19 mouse cellular contexts compared by ENCODE assay signal in the genomic region with DNA sequence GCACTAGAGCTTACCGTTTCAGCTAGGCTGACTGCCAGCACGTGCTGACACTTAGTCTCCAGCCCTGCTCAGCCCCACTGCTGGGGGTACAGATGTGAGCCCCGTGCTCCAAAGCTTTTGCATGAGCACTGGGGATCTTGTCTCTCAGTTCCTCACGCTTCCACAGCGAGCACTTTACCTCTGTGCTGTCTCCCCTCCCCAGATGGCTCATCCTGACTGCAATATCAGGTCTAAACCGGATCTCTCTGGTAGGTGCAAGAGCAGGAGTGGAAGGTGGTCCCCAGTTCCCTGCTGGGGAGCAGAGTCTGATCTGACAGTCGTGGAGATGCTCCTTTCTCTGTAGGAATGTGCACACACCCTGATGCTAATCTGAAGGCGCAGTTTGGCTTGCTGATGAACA. TPM values are rescaled to one million over a fixed set of nuclear protein-coding genes. Genes with fewer than 3 reads are reported as not detected.
DNase-seq lines count a peak whose midpoint lies in the region; ATAC-seq and TF ChIP-seq lines count a peak whose summit lies in the region.
"Had no signal": no experiment of that assay in that cellular context is flagged by ENCODE, and none has a peak within 500 bp of the region (broad histone marks: within the 10 kb centered on the region; RNA-seq: fewer than 3 reads in every experiment).

No protein-coding gene starts in this region.

- H3K4me3 ChIP-seq in hindbrain, embryonic 13.5 days: no peak overlapping the region
- no peak overlapping the region for H3K4me3 ChIP-seq in hindbrain, embryonic 10.5 days
- no peak overlapping the region for H3K4me3 ChIP-seq in forebrain, embryonic 16.5 days (replicated peaks; ENCODE audit: low read length)
- H3K4me3 ChIP-seq in midbrain, postnatal 0 days (ENCODE audit: low read depth, low read length): no peak overlapping the region
- no peak overlapping the region for H3K4me3 ChIP-seq in intestine, embryonic 15.5 days (replicated peaks)
- H3K4me3 ChIP-seq: embryonic facial prominence, embryonic 15.5 days; limb, embryonic 12.5 days; liver, embryonic 15.5 days; midbrain, embryonic 12.5 days had no signal

- ATAC-seq in hindbrain, embryonic 13.5 days (ENCODE audit: low FRiP score): no peak
- ATAC-seq in forebrain, embryonic 16.5 days: peak; percentile 24
- peak; percentile 70 for ATAC-seq in midbrain, postnatal 0 days (ENCODE audit: low FRiP score)
- ATAC-seq in intestine, embryonic 15.5 days: no peak

- TF ChIP-seq CTCF in midbrain, postnatal 0 days (IDR thresholded peaks at IDR 0.05): no peak

- peak overlapping the region; percentile 66 for H3K27ac ChIP-seq in hindbrain, embryonic 13.5 days
- H3K27ac ChIP-seq in hindbrain, embryonic 10.5 days: no peak overlapping the region
- H3K27ac ChIP-seq in forebrain, embryonic 16.5 days (ENCODE audit: low read length): no peak overlapping the region
- H3K27ac ChIP-seq in midbrain, postnatal 0 days (ENCODE audit: low read depth, low read length): peak overlapping the region; percentile 43
- H3K27ac ChIP-seq in intestine, embryonic 15.5 days: no peak overlapping the region
- H3K27ac ChIP-seq: embryonic facial prominence, embryonic 15.5 days; limb, embryonic 12.5 days; liver, embryonic 15.5 days; midbrain, embryonic 12.5 days had no signal

- H3K4me2 ChIP-seq in hindbrain, embryonic 13.5 days: peak overlapping the region; percentile 17; the same call in 1 of the 2 replicates
- no peak overlapping the region; the same call in 1 of the 2 replicates for H3K4me2 ChIP-seq in forebrain, embryonic 16.5 days (ENCODE audit: low read length)
- H3K4me2 ChIP-seq in midbrain, postnatal 0 days (ENCODE audit: low read depth, low read length, poor library complexity, severe bottlenecking): no peak overlapping the region
- H3K4me2 ChIP-seq in intestine, embryonic 15.5 days (replicated peaks): no peak overlapping the region
- H3K4me2 ChIP-seq: embryonic facial prominence, embryonic 15.5 days; limb, embryonic 12.5 days; liver, embryonic 15.5 days; midbrain, embryonic 12.5 days had no signal

- H3K4me1 ChIP-seq in hindbrain, embryonic 13.5 days (replicated peaks): peaks cover 14% of the 10 kb centered on the region; the same call in 1 of the 2 replicates
- 0 out of 2 replicates have a peak, but pooled peaks cover 8% of the 10 kb centered on the region for H3K4me1 ChIP-seq in hindbrain, embryonic 10.5 days (replicated peaks)
- H3K4me1 ChIP-seq in forebrain, embryonic 16.5 days (replicated peaks; ENCODE audit: control insufficient read depth, insufficient read depth, low read length): peaks cover 3% of the 10 kb centered on the region
- peaks cover 5% of the 10 kb centered on the region for H3K4me1 ChIP-seq in midbrain, postnatal 0 days (ENCODE audit: insufficient read depth, low read length)
- H3K4me1 ChIP-seq in intestine, embryonic 15.5 days (replicated peaks): no peaks in the 10 kb centered on the region
- H3K4me1 ChIP-seq: embryonic facial prominence, embryonic 15.5 days; liver, embryonic 15.5 days; midbrain, embryonic 12.5 days had no signal

- 0 out of 2 replicates have a peak overlapping the region, but pooled peaks have one; percentile 24 for H3K9ac ChIP-seq in hindbrain, embryonic 13.5 days
- H3K9ac ChIP-seq in forebrain, embryonic 16.5 days (replicated peaks; ENCODE audit: low read depth, low read length): no peak overlapping the region
- no peak overlapping the region; the same call in 1 of the 2 replicates for H3K9ac ChIP-seq in midbrain, postnatal 0 days (replicated peaks; ENCODE audit: low read length, poor library complexity, severe bottlenecking)
- H3K9ac ChIP-seq in intestine, embryonic 15.5 days: no peak overlapping the region
- H3K9ac ChIP-seq: embryonic facial prominence, embryonic 15.5 days; limb, embryonic 12.5 days; liver, embryonic 15.5 days; midbrain, embryonic 12.5 days had no signal

- H3K27me3 ChIP-seq in hindbrain, embryonic 13.5 days: no peaks in the 10 kb centered on the region
- no peaks in the 10 kb centered on the region for H3K27me3 ChIP-seq in hindbrain, embryonic 10.5 days (ENCODE audit: insufficient read depth, poor library complexity, severe bottlenecking)
- no peaks in the 10 kb centered on the region for H3K27me3 ChIP-seq in forebrain, embryonic 16.5 days (replicated peaks; ENCODE audit: control insufficient read depth, insufficient read depth, low read length)
- no peaks in the 10 kb centered on the region for H3K27me3 ChIP-seq in midbrain, postnatal 0 days (ENCODE audit: insufficient read depth, low read length)
- H3K27me3 ChIP-seq in intestine, embryonic 15.5 days (replicated peaks): no peaks in the 10 kb centered on the region
- H3K27me3 ChIP-seq: CH12.LX; embryonic facial prominence, embryonic 15.5 days; liver, embryonic 15.5 days; midbrain, embryonic 12.5 days had no signal

- peak; percentile 9 to 12 for DNase-seq in cerebellum, postnatal 10 days
- DNase-seq in cerebellum, adult 9-10 months: no peak
- DNase-seq in hindbrain, embryonic 10.5 days (ENCODE audit: low spot score): no peak
- DNase-seq in midbrain, postnatal 0 days (ENCODE audit: low spot score): peak; percentile 38
- no peak for DNase-seq in adipocyte (ENCODE audit: low spot score)
- DNase-seq: heart, postnatal 14 days; kidney, adult 8-10 months; thymus, adult 2 months had no signal

- 47% methylated on average over 8 of the region's 8 CpGs for WGBS in hindbrain, embryonic 13.5 days
- WGBS in hindbrain, embryonic 10.5 days: 54% methylated on average over 8 of the region's 8 CpGs
- WGBS in forebrain, embryonic 16.5 days: 46% methylated on average over 8 of the region's 8 CpGs
- WGBS in midbrain, postnatal 0 days: 32% methylated on average over 8 of the region's 8 CpGs
- 58% methylated on average over 8 of the region's 8 CpGs for WGBS in intestine, embryonic 15.5 days

- no peaks in the 10 kb centered on the region for H3K36me3 ChIP-seq in hindbrain, embryonic 13.5 days
- H3K36me3 ChIP-seq in hindbrain, embryonic 10.5 days: no peaks in the 10 kb centered on the region
- no peaks in the 10 kb centered on the region for H3K36me3 ChIP-seq in forebrain, embryonic 16.5 days (ENCODE audit: control insufficient read depth, insufficient read depth)
- H3K36me3 ChIP-seq in midbrain, postnatal 0 days (ENCODE audit: insufficient read depth, low read length): no peaks in the 10 kb centered on the region
- no peaks in the 10 kb centered on the region for H3K36me3 ChIP-seq in intestine, embryonic 15.5 days
- H3K36me3 ChIP-seq: embryonic facial prominence, embryonic 15.5 days; limb, embryonic 12.5 days; liver, embryonic 15.5 days; midbrain, embryonic 12.5 days had no signal

- H3K9me3 ChIP-seq in hindbrain, embryonic 13.5 days: no peaks in the 10 kb centered on the region
- 0 out of 2 replicates have a peak, but pooled peaks cover 3% of the 10 kb centered on the region for H3K9me3 ChIP-seq in hindbrain, embryonic 10.5 days
- H3K9me3 ChIP-seq in forebrain, embryonic 16.5 days (ENCODE audit: control insufficient read depth, low read length): no peaks in the 10 kb centered on the region
- no peaks in the 10 kb centered on the region for H3K9me3 ChIP-seq in midbrain, postnatal 0 days (ENCODE audit: low read length)
- no peaks in the 10 kb centered on the region for H3K9me3 ChIP-seq in intestine, embryonic 15.5 days
- H3K9me3 ChIP-seq: embryonic facial prominence, embryonic 15.5 days; limb, embryonic 12.5 days; liver, embryonic 15.5 days; midbrain, embryonic 12.5 days had no signal

RNA-seq across cellular contexts. Expression of gene Eif5a2, which starts 37.8 kb away (rescaled TPM):
- polyA plus RNA-seq in hindbrain, embryonic 13.5 days (2015; fragmentation: Nextera tagmentation; extraction: Ambion mirVana): 10.6 and 11.0 TPM in 2 replicates
- polyA plus RNA-seq in hindbrain, embryonic 10.5 days (2016; fragmentation: Nextera tagmentation; extraction: Ambion mirVana): 13.4 and 14.0 TPM in 2 replicates
- 8.3 and 9.3 TPM in 2 replicates for polyA plus RNA-seq in forebrain, embryonic 16.5 days (2015; fragmentation: Nextera tagmentation; extraction: Ambion mirVana)
- 23.7 and 24.5 TPM in 2 replicates for total RNA-seq in midbrain, postnatal 0 days (2014; rRNA removed)
- polyA plus RNA-seq in midbrain, postnatal 0 days (2015; fragmentation: Nextera tagmentation; extraction: Ambion mirVana): 9.0 and 9.2 TPM in 2 replicates
- 3.8 and 4.9 TPM in 2 replicates for polyA plus RNA-seq in intestine, embryonic 15.5 days (2015; fragmentation: Nextera tagmentation; extraction: Ambion mirVana)
- total RNA-seq: CH12.LX had no signal

RNA-seq across cellular contexts. Expression of gene Slc2a2, which starts 45.5 kb away (rescaled TPM):
- 0.04 TPM in 1 of 2 replicates, not detected in the other for polyA plus RNA-seq in hindbrain, embryonic 13.5 days (2015; fragmentation: Nextera tagmentation; extraction: Ambion mirVana)
- polyA plus RNA-seq in hindbrain, embryonic 10.5 days (2016; fragmentation: Nextera tagmentation; extraction: Ambion mirVana): not detected in 2 replicates
- not detected in 2 replicates for polyA plus RNA-seq in forebrain, embryonic 16.5 days (2015; fragmentation: Nextera tagmentation; extraction: Ambion mirVana)
- total RNA-seq in midbrain, postnatal 0 days (2014; rRNA removed): not detected in 2 replicates
- polyA plus RNA-seq in midbrain, postnatal 0 days (2015; fragmentation: Nextera tagmentation; extraction: Ambion mirVana): not detected in 2 replicates
- polyA plus RNA-seq in intestine, embryonic 15.5 days (2015; fragmentation: Nextera tagmentation; extraction: Ambion mirVana): 6.4 and 7.8 TPM in 2 replicates
- total RNA-seq: adrenal gland, postnatal 36 days; CH12.LX; common myeloid progenitor, adult 5-6 weeks; left cerebral cortex, adult 18-20 months had no signal
- polyA plus RNA-seq: limb, embryonic 12.5 days had no signal

Comparison
In these comparisons a context has a peak if more than half of its experiments do, and no peak if none do; other contexts are left out.
1. DNase-seq: peak in cerebellum, postnatal 10 days (2 of 2) and midbrain, postnatal 0 days (single experiment); none in cerebellum, adult 9-10 months (single experiment), hindbrain, embryonic 10.5 days (single experiment) and adipocyte (single experiment).
2. H3K27ac ChIP-seq: peak in hindbrain, embryonic 13.5 days (single experiment) and midbrain, postnatal 0 days (single experiment); none in hindbrain, embryonic 10.5 days (single experiment), forebrain, embryonic 16.5 days (single experiment) and intestine, embryonic 15.5 days (single experiment).
3. ATAC-seq: peak in forebrain, embryonic 16.5 days (single experiment) and midbrain, postnatal 0 days (single experiment); none in hindbrain, embryonic 13.5 days (single experiment) and intestine, embryonic 15.5 days (single experiment).